Mouse (Mus musculus) layer of hippocampus, postnatal 10 days (tissue): ENCODE results near the gene Rai14. TPM values are rescaled to one million over a fixed set of nuclear protein-coding genes. Genes with fewer than 3 reads are reported as not detected.

Experiments
- DNase-seq, 2 experiments: peaks; one replicate each; pipeline ENCODE4 v3.0.0; 2021; ENCODE audit warnings: low spot score in 2 of 2
- total RNA-seq, 2 experiments: library from RNA; stranded (reverse); gene quantifications; 2 replicates each; pipeline ENCODE4 v1.2.3; 2021

The Rai14 gene
- total RNA-seq, 2 experiments from 2014 or later, result 10.8 to 12.5 TPM

DNA sequence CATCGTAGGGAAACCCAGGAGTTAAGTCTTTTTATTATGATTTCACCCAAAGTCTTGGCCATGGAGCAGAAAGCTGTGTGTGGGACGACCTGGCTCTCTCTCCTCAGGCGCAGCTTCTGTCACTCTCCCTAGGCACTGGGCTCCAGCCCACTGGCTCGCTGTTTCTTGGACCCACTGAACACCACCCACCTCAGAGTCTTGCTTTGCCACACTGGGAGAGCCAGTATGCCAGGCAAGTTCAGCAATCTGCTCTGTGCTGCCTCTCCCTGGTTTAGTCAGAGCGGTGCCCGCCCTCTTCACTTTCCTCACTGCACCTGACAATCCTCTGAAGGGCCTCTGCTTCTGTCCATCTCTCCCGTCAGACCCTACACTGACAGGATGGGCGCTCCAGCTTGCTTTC is 93.2 kb downstream of the Rai14 start:
- peak in 1 of 2 experiments; percentile 46 for DNase-seq

DNA sequence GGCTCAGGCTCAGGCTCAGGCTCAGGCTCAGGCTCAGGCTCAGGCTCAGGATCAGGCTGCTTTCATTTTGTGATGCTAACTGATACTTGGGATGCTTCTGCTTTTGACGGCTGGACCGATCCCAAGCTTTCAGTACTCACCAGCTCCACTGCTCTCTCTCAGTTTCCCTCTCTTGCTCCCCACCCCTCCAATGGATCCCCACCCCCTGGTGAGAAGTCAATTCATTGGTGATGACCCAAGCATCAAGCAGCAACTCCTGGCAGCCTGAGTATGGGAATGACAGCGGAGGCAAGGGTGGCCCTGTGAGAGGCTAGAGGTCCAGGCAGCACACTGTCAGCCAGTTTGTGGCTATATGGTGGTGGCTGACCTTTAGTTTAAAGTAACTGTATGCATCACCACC is 94.7 kb downstream of the Rai14 start:
- DNase-seq, result no peak

- no peak for DNase-seq
These were observed 96.1 kb downstream of the Rai14 start for GRCm38 (mm10) chr15:10618276-10618675.

GRCm38 (mm10) chr15:10616001-10616400 is 98.4 kb downstream of the Rai14 start:
- DNase-seq, result no peak

- no peak for DNase-seq
These were observed 103.4 kb downstream of the Rai14 start for GRCm38 (mm10) chr15:10611040-10611439.

GRCm38 (mm10) chr15:10609107-10609506 is 105.3 kb downstream of the Rai14 start:
- DNase-seq, result peak; percentile 28 to 40

DNA sequence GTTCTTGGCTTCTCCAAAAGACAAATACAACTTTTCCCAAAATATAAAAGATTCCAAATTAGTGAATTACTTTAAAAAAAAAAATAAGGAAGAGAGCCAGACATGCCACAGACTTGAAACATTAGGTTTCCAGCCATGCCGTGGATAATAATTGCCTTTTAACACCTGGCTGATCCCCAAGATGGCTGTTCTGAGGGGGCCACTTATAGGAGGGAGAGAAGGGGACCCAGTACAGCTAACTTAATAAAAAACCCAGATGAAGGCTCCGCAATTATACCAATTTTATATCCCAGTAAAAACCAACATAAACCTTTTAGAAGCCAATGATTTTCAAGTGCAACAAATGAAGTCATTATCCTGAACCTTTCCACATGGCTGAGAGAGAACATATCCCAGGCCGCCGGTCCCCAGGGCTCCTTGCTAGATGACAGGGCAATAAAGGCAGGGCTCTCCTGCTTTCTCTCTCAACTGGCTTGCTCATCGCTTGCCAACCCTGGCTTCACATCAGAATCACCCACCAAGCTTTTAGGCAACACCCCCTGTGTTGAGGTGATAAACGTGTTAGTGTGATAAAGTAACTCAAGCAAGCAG is 105.8 kb downstream of the Rai14 start:
- peak in 1 of 2 experiments; percentile 37 for DNase-seq

DNA sequence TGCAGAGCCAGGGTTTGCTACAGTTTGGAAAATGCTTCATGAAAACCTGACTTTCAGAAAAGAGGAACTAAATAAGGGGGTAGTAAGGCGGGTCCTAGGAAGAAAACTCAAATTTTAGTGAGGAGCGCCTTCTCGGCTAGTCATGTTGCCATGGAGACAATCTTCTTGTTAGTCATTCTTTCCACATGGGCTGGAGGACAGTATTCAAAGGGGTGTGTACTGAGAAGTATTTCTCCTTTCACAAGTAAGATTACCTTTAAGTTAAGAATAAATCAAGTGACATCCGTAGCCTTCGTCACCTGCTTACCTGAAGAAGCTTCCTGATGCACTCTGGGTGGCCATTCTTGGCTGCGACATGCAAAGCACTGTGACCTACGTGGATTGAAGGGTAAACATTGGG is 115.0 kb downstream of the Rai14 start:
- DNase-seq, result no peak

DNA sequence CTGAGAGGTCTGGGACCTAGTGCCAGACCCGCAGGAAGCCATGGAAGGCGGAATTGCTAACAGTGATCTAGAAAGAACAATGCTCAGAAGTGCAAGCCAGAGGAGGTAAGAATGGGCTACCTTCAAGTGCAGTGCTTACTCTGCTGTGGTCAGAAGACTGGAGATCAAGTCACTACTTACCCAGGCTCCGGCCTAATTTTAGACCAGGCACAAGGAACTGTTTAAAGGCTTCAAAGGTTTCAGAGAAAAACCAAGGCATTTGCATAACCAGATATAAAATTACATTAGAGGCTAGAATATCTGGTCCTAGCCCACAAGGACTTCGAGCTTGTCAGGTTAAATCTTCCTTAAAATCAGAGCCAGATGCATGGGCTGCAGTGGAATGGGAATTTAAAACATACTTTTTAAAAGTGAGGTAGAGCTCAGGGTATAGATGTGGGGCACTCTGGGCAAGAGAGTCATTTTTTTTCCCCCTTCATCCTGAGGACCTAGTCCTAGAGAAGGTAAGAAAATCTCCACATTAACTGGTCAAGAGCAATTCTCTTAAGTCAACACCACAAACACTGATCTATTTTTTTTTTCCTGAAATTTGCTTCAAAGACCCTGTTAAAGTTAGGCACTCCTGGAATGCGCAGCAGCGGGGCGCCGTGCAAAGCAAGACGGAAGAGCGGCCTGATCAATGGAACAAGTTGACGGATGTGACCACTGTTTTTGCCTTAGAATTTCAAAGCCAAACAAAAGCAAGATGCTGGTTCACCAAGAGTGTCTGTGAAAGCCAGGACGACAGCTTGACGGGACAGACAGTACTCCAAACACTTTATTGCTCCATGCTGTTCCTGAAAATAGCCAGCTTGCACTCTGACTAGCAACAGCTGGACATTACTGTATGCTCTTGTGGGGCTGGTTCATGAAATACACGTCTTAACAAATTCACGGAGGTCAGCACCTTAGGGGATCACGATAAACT is 115.9 kb downstream of the Rai14 start:
- no peak for DNase-seq

- DNase-seq, result no peak
These were observed 117.6 kb downstream of the Rai14 start for GRCm38 (mm10) chr15:10596871-10597270.

- DNase-seq, result no peak
These were observed 119.0 kb downstream of the Rai14 start for GRCm38 (mm10) chr15:10595408-10595807.

- DNase-seq, result no peak
These were observed 119.5 kb downstream of the Rai14 start for GRCm38 (mm10) chr15:10594910-10595309.

GRCm38 (mm10) chr15:10593094-10593493 is 121.3 kb downstream of the Rai14 start:
- no peak for DNase-seq

GRCm38 (mm10) chr15:10586565-10586964 is 127.9 kb downstream of the Rai14 start:
- no peak for DNase-seq

DNA sequence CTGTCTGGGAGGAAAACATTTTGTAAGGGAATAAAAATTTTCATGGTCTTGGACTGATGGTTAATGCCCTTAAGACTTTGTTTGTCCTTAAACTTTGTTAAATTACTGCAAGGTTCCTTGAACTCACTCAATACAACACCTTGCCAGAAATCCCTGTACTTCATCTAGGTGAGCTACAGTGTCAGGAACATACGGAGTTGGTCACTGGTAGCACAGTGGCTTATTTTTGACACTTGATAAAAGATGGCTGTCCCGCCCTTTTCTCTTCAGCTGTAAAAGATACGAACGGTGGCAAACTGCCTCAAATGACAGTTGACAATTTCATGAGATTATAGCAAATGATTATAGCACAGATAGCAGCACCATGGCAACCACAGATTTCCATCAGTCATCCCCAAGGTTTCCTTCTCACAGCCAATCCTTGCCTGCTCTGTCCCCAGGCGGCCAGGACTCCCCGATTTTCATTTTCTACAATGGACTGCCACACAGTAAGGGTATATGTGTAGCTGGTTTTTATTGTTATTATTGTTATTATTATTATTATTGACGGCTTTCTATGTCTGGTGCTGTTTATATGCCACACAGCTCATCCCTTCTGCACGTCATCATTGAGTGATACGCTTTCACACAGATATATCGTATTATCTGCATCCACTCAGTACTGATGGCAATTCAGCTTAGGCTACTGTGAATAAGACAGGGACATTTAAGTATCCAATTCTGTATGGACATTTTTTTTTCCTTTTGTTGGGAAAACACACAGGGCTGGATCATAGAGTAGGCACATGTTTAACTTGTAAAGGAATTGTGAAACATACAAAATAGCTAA is 129.9 kb downstream of the Rai14 start:
- no peak for DNase-seq

GRCm38 (mm10) chr15:10583408-10583807 is 131.0 kb downstream of the Rai14 start:
- peak; percentile 50 to 51 for DNase-seq

- no peak for DNase-seq
These were observed 135.3 kb downstream of the Rai14 start for GRCm38 (mm10) chr15:10579159-10579558.

DNA sequence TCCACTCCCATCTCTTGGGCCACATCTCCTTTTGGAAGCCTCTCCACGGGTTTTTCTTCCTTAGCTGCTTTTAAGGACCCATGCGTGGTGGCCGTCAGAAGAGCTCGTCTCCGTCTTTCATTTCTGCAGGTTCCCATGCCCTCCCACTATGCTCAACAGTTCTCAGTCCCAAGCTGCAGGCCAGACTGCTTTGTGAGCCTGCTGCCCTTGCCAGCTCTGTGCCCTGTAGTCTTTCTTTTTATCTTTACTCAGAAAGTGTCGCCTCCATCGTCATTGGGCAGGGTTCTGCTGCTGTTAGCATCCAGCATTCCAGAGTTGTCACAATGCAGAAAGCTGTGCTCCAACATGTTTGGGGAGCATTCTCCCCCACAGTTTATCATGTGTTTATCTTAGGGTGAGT is 147.9 kb downstream of the Rai14 start:
- DNase-seq, result no peak

DNA sequence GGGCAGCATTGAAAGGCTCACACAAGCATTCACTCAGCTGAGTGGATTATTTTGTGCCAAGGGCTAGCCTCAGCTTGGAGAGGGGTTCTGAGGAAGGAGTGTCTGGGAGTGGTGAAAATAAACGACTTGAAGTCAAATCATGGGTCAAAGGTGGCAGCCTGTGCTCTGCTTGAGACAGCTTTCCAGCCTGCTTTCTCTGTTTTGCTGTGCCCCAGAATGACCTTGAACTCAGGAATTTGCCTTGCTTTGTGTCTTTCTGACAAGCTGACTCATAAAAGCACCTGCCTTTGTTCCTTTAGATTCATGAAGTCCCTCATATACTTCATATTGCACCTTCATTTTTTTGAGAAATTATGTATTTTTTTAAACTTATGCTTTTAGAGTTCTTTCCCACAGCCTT is 150.2 kb downstream of the Rai14 start:
- no peak for DNase-seq

DNA sequence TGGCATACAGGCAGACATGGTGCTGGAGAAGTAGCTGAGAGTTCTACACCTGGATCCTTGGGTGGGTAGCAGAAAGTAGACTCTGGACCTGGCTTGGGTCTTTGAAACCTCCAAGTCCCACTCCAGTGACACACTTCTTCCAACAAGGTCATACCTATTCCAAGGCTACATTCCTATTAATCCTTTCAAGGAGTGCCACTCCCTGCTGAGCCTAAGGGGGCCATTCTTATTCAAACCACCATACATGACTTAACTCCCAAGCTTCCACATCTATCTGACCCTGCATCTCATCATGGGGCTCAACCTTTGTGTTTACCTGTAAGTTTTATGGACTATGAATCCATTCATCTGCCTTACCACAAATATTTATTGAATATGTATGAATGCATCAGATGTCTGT is 152.1 kb downstream of the Rai14 start:
- DNase-seq, result no peak

GRCm38 (mm10) chr15:10560005-10560404 is 154.4 kb downstream of the Rai14 start:
- no peak for DNase-seq

- DNase-seq, result no peak
These were observed 156.0 kb downstream of the Rai14 start, which contains the start of gene Ttc23l for GRCm38 (mm10) chr15:10558465-10558864. Gene Ttc23l, minus strand, starts transcription at chr15:10558668.
